Mouse (Mus musculus): Measurements from ENCODE around the gene Gfra1. TPM values are rescaled to one million over a fixed set of nuclear protein-coding genes. Genes with fewer than 3 reads are reported as not detected.

Gene Gfra1
- total and polyA plus RNA-seq, 2 experiments from 2014 or later, result 32.3 to 59.8 TPM

DNA sequence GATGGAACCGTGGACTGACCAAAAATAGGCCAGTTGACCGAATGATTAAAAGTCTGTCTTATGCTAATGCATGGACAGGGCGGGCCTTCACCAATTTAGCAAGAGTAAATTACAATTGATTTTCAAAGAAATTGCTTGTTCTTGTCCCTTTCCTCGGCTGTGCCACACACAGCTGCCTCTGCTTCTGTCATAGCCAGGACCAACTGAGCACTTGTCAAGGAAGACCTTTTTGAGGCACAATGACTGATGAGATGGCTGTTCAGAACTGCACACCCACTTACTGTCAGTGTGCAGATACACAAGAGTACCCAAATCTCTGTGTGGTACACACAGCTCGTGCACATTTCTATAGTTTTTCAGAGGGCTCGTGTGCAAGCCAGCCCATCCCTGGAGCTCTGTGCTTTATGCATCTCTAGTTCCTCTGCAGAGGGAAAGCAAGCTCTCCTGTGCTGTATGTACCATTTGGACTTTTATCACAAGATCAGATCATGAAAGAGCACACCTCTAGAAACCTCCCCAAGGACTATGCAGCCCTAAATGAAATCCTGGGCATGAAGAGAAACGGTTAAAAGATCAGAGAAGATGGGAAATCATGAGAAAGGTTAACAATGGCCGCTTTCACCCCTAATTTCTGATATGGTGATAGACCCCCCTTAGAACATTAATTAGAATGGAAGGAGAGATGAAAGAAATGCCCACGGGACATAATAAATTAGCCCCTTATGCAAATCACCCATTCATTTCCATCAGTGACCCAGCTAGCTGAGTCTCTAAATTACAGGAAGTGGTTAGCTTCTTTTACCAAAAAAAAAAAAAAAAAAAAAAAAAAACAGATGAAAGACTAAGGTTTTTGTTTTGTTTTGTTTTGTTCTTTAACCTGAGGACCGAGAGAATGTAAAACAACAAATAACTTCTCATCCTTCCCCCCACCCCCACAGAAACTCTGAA lies 12.7 kb downstream of the Gfra1 start:
- no peaks in the 10 kb centered on the region for H3K36me3 ChIP-seq (ENCODE audit: insufficient read depth, low read length)
- no peaks in the 10 kb centered on the region for H3K27me3 ChIP-seq (ENCODE audit: insufficient read depth, low read length)
- H3K9me3 ChIP-seq (ENCODE audit: low read length), result no peaks in the 10 kb centered on the region
- no peak overlapping the region for H3K9ac ChIP-seq (replicated peaks; ENCODE audit: low read length)
- ATAC-seq, result no peak
- 45% methylated on average over 10 of the region's 10 CpGs for WGBS
- no peak overlapping the region for H3K4me3 ChIP-seq (ENCODE audit: low read length)
- no peaks in the 10 kb centered on the region for H3K4me1 ChIP-seq (ENCODE audit: insufficient read depth, low read length)
- TF ChIP-seq CTCF (IDR thresholded peaks at IDR 0.05; ENCODE audit: low read depth), result no peak
- no peak overlapping the region for H3K4me2 ChIP-seq (ENCODE audit: low read depth, low read length)
- no peak overlapping the region for H3K27ac ChIP-seq
- no peak for DNase-seq (ENCODE audit: low spot score)

- Histone ChIP-seq H3K4me2 (ENCODE audit: low read depth, low read length) (no peak overlapping the region), H3K4me1 (ENCODE audit: insufficient read depth, low read length) (no peaks in the 10 kb centered on the region), H3K27ac (no peak overlapping the region), H3K4me3 (ENCODE audit: low read length) (no peak overlapping the region), H3K9me3 (ENCODE audit: low read length) (no peaks in the 10 kb centered on the region), H3K36me3 (ENCODE audit: insufficient read depth, low read length) (no peaks in the 10 kb centered on the region), H3K27me3 (ENCODE audit: insufficient read depth, low read length) (no peaks in the 10 kb centered on the region), H3K9ac (replicated peaks; ENCODE audit: low read length) (no peak overlapping the region)
- DNase-seq (ENCODE audit: low spot score), result no peak
- 61% methylated on average over 7 of the region's 7 CpGs for WGBS
- no peak for TF ChIP-seq CTCF (IDR thresholded peaks at IDR 0.05; ENCODE audit: low read depth)
- no peak for ATAC-seq
Measured at GRCm38 (mm10) chr19:58441785-58442184, 13.9 kb downstream of the Gfra1 start.

GRCm38 (mm10) chr19:58441246-58441645 lies 14.5 kb downstream of the Gfra1 start:
- DNase-seq (ENCODE audit: low spot score) (no peak), ATAC-seq (no peak)
- no peaks in the 10 kb centered on the region for H3K4me1 ChIP-seq (ENCODE audit: insufficient read depth, low read length)
- H3K4me2 ChIP-seq (ENCODE audit: low read depth, low read length), result no peak overlapping the region
- no peak overlapping the region for H3K9ac ChIP-seq (replicated peaks; ENCODE audit: low read length)
- no peaks in the 10 kb centered on the region for H3K9me3 ChIP-seq (ENCODE audit: low read length)
- WGBS, result 94% methylated on average over 7 of the region's 7 CpGs
- H3K27ac ChIP-seq, result no peak overlapping the region
- no peak overlapping the region for H3K4me3 ChIP-seq (ENCODE audit: low read length)
- no peak for TF ChIP-seq CTCF (IDR thresholded peaks at IDR 0.05; ENCODE audit: low read depth)
- no peaks in the 10 kb centered on the region for H3K27me3 ChIP-seq (ENCODE audit: insufficient read depth, low read length)
- no peaks in the 10 kb centered on the region for H3K36me3 ChIP-seq (ENCODE audit: insufficient read depth, low read length)

DNA sequence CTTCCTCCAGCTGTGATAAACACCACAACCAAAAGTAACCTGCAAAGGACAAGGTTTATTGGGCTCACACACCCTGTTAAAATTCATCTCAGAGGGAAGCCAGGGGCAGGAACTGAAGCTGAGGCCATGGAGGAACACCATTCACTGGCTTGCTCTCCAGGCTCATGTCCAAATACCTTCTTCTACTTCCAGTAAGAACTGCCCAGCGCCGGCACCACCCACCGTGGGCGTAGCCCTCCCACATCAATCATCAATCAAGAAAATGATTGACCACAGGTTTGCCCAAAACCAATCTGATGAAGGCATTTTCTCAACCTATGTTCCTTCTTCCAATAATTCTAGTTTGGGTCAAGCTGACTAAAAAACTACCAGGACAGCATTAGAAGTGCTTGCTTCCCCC lies 16.9 kb downstream of the Gfra1 start:
- TF ChIP-seq CTCF (IDR thresholded peaks at IDR 0.05; ENCODE audit: low read depth), result no peak
- H3K4me3 ChIP-seq (ENCODE audit: low read length), result no peak overlapping the region
- no peak overlapping the region for H3K9ac ChIP-seq (replicated peaks; ENCODE audit: low read length)
- no peak for ATAC-seq
- H3K36me3 ChIP-seq (ENCODE audit: insufficient read depth, low read length), result no peaks in the 10 kb centered on the region
- H3K27me3 ChIP-seq (ENCODE audit: insufficient read depth, low read length), result no peaks in the 10 kb centered on the region
- H3K4me2 ChIP-seq (ENCODE audit: low read depth, low read length), result no peak overlapping the region
- WGBS, result 84% methylated on average over 4 of the region's 4 CpGs
- no peak for DNase-seq (ENCODE audit: low spot score)
- no peaks in the 10 kb centered on the region for H3K4me1 ChIP-seq (ENCODE audit: insufficient read depth, low read length)
- H3K9me3 ChIP-seq (ENCODE audit: low read length), result no peaks in the 10 kb centered on the region
- H3K27ac ChIP-seq, result no peak overlapping the region

GRCm38 (mm10) chr19:58437441-58438071 lies 18.2 kb downstream of the Gfra1 start:
- H3K4me2 ChIP-seq (ENCODE audit: low read depth, low read length), result no peak overlapping the region
- no peaks in the 10 kb centered on the region for H3K4me1 ChIP-seq (ENCODE audit: insufficient read depth, low read length)
- no peaks in the 10 kb centered on the region for H3K9me3 ChIP-seq (ENCODE audit: low read length)
- H3K27me3 ChIP-seq (ENCODE audit: insufficient read depth, low read length), result no peaks in the 10 kb centered on the region
- H3K36me3 ChIP-seq (ENCODE audit: insufficient read depth, low read length), result no peaks in the 10 kb centered on the region
- no peak overlapping the region for H3K9ac ChIP-seq (replicated peaks; ENCODE audit: low read length)
- WGBS, result 53% methylated on average over 10 of the region's 10 CpGs
- H3K4me3 ChIP-seq (ENCODE audit: low read length), result no peak overlapping the region
- ATAC-seq (no peak), DNase-seq (ENCODE audit: low spot score) (no peak)
- no peak for TF ChIP-seq CTCF (IDR thresholded peaks at IDR 0.05; ENCODE audit: low read depth)
- H3K27ac ChIP-seq, result no peak overlapping the region

DNA sequence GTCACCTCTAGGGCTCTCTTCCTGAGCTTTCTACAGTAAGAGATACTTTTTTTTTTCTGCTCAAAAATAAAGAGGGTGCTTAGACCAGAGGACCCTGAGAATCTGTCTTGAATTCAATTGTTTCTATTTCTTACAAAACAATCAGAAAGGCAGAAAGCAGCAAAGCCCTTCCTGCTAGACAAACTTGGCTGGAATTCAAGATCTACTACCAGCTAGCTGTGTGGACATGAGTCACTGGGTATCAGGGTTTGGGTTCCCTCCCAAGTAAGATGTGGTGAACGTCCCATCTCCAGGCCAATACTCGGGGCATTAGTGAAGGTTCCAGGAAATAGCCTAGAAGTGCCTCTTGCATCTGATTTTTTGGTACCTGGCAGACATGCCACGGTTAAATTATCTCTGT lies 18.8 kb downstream of the Gfra1 start:
- Histone ChIP-seq H3K4me1 (ENCODE audit: insufficient read depth, low read length) (no peaks in the 10 kb centered on the region), H3K27me3 (ENCODE audit: insufficient read depth, low read length) (no peaks in the 10 kb centered on the region), H3K9me3 (ENCODE audit: low read length) (no peaks in the 10 kb centered on the region), H3K27ac (no peak overlapping the region), H3K4me2 (ENCODE audit: low read depth, low read length) (no peak overlapping the region), H3K4me3 (ENCODE audit: low read length) (no peak overlapping the region), H3K9ac (replicated peaks; ENCODE audit: low read length) (no peak overlapping the region), H3K36me3 (ENCODE audit: insufficient read depth, low read length) (no peaks in the 10 kb centered on the region)
- TF ChIP-seq CTCF (IDR thresholded peaks at IDR 0.05; ENCODE audit: low read depth), result no peak
- DNase-seq (ENCODE audit: low spot score) (no peak), ATAC-seq (no peak)
- WGBS, result 60% methylated on average over 3 of the region's 3 CpGs

- Histone ChIP-seq H3K4me3 (ENCODE audit: low read length) (no peak overlapping the region), H3K4me2 (ENCODE audit: low read depth, low read length) (no peak overlapping the region), H3K9ac (replicated peaks; ENCODE audit: low read length) (no peak overlapping the region), H3K4me1 (ENCODE audit: insufficient read depth, low read length) (no peaks in the 10 kb centered on the region), H3K9me3 (ENCODE audit: low read length) (no peaks in the 10 kb centered on the region), H3K36me3 (ENCODE audit: insufficient read depth, low read length) (no peaks in the 10 kb centered on the region), H3K27me3 (ENCODE audit: insufficient read depth, low read length) (no peaks in the 10 kb centered on the region), H3K27ac (no peak overlapping the region)
- 82% methylated on average over 5 of the region's 5 CpGs for WGBS
- no peak for TF ChIP-seq CTCF (IDR thresholded peaks at IDR 0.05; ENCODE audit: low read depth)
- ATAC-seq (no peak), DNase-seq (ENCODE audit: low spot score) (no peak)
Measured at GRCm38 (mm10) chr19:58435877-58436276, 19.8 kb downstream of the Gfra1 start.
